Mouse (Mus musculus) retina, postnatal 1 day (tissue): Measurements from ENCODE around the gene Celf1.

Experiments
- DNase-seq: peaks from one replicate; pipeline ENCODE4 v3.0.0-alpha.2; 2012

Gene Celf1

DNA sequence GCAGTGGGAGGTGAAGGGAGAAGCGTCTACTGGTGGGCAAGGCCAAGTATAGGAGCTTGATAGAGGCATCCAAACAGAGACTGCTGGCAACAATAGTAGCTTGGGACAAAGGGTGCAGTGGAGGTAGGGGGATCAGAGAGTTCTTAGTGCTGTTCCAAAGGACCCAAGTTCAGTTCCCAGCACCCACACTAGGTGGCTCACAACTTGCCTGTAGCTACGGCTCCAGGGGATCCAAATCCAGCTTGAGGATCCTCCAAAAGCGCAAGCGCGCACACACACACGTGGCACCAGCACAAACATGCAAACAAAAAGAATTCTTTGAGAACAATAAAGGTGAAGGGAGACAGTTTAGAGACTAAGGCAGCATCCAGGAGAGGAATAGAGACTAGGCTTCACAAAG, 124.0 kb downstream of the Celf1 start:
- no peak for DNase-seq

DNA sequence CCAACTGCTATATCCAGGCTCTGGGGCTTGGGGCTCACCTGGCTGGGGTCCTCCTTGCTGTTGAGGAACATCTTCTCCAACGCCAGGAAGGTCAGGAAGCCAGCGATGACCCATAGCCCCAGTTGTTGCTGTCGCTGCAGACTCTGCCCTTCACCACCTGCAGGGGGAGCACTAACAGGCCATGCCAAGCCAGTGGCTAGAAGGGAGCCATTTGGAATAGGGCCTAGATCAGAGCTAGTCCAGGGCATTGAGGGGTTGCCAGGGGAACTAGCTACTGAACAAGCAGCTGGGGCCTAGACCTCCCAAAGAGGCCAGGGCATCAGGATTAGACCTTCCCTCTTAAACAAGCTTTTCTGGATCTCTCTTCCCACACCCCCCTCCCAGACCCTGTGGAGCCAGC, 125.4 kb downstream of the Celf1 start:
- peak; percentile 71 for DNase-seq

- no peak for DNase-seq
Observed at GRCm38 (mm10) chr2:91066455-91066854, 126.3 kb downstream of the Celf1 start.

DNA sequence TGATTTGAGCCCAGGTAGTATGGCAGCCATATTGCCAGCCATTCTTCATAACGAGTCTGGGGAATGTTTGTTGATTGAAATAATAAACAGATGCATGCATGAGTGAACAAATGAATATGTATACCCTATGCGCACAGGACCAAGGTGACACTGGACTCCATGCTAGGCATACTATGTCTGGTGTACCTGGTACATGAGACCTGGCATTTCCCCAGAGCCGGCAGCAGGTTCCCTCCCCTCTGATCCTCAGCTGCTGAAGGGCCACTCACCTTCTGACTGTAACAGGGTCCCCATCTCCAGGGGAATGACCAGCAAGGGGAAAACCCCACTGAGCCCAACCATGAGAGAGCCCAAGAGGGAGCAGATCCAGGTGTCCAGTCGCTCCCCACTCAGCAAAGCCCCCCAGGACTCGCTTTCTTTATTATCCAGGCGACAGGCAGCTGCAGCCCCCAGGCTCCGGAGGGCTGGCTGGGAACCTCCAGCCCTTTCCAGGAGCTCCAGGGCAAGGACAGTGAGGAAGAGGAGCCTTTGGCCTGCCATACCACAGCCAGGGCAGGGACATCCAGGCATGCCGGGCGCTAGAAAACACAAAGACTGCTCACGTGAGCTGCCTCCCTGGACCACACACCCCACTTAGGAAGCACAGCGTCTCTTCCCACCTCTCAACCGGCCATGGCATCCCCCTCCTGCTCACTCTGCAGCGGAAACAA, 128.1 kb downstream of the Celf1 start:
- no peak for DNase-seq

DNA sequence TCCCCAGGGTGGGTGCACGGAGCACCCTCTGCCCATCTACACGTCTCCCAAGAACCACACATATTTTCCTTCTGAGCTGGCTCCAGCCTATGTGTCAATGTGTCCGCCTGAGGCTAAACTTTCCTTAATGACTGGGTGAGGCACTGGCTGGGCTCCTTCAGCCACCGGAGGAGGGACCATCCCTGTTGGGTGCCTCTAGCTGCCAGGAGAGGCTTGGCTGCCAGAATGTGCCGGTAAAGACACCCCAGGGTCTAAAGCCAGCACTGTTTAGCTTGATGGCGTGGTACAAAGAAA, 128.6 kb downstream of the Celf1 start:
- no peak for DNase-seq
